Mouse (Mus musculus): ENCODE measurements at regions not wholly inside any gene's neighbourhood (a gene's known extent, or its start where the extent isn't known, plus 50 kb on each side); places are given as distances from the start of the nearest gene placed in this dataset.

GRCm38 (mm10) chr3:57910020-57910419 lies 62.1 kb upstream of the Pfn2 start:
- H3K27me3 ChIP-seq (ENCODE audit: control insufficient read depth, insufficient read depth, low read length), result no peaks in the 10 kb centered on the region
- no peaks in the 10 kb centered on the region for H3K36me3 ChIP-seq (ENCODE audit: control insufficient read depth, insufficient read depth, low read length)
- no peaks in the 10 kb centered on the region for H3K79me2 ChIP-seq (replicated peaks; ENCODE audit: control insufficient read depth, insufficient read depth, low read length)
- TF ChIP-seq POLR2A (IDR thresholded peaks at IDR 0.05; ENCODE audit: insufficient read depth, low read depth, low read length) (no peak), CTCF (IDR thresholded peaks at IDR 0.05) (no peak), EP300 (IDR thresholded peaks at IDR 0.05; ENCODE audit: insufficient read depth, low read depth, low read length) (no peak)
- intact Hi-C loops (cut with DNase I), result no loop called here
- no peak overlapping the region for H3K9ac ChIP-seq (ENCODE audit: low read depth, low read length)
- no peak overlapping the region for H3K27ac ChIP-seq
- no peaks in the 10 kb centered on the region for H3K4me1 ChIP-seq (ENCODE audit: control insufficient read depth, insufficient read depth, low read length)
- DNase-seq, result no peak
- no peak overlapping the region for H3K4me3 ChIP-seq

- TF ChIP-seq CTCF (IDR thresholded peaks at IDR 0.05) (no peak), POLR2A (IDR thresholded peaks at IDR 0.05; ENCODE audit: insufficient read depth, low read depth, low read length) (no peak), EP300 (IDR thresholded peaks at IDR 0.05; ENCODE audit: insufficient read depth, low read depth, low read length) (no peak)
- H3K79me2 ChIP-seq (replicated peaks; ENCODE audit: control insufficient read depth, insufficient read depth, low read length), result no peaks in the 10 kb centered on the region
- DNase-seq, result no peak
- no peak overlapping the region for H3K9ac ChIP-seq (ENCODE audit: low read depth, low read length)
- no peak overlapping the region for H3K4me3 ChIP-seq
- H3K27me3 ChIP-seq (ENCODE audit: control insufficient read depth, insufficient read depth, low read length), result no peaks in the 10 kb centered on the region
- no peak overlapping the region for H3K27ac ChIP-seq
- intact Hi-C loops (cut with DNase I), result no loop called here
- WGBS, result 22% methylated on average over 16 of the region's 16 CpGs
- H3K36me3 ChIP-seq (ENCODE audit: control insufficient read depth, insufficient read depth, low read length), result no peaks in the 10 kb centered on the region
- no peaks in the 10 kb centered on the region for H3K4me1 ChIP-seq (ENCODE audit: control insufficient read depth, insufficient read depth, low read length)
These were observed 64.1 kb upstream of the Pfn2 start for GRCm38 (mm10) chr3:57911831-57912596.

GRCm38 (mm10) chr3:57912650-57913343 lies 64.9 kb upstream of the Pfn2 start:
- Histone ChIP-seq H3K4me3 (no peak overlapping the region), H3K4me1 (ENCODE audit: control insufficient read depth, insufficient read depth, low read length) (no peaks in the 10 kb centered on the region), H3K27ac (no peak overlapping the region), H3K9ac (ENCODE audit: low read depth, low read length) (no peak overlapping the region), H3K27me3 (ENCODE audit: control insufficient read depth, insufficient read depth, low read length) (no peaks in the 10 kb centered on the region), H3K79me2 (replicated peaks; ENCODE audit: control insufficient read depth, insufficient read depth, low read length) (no peaks in the 10 kb centered on the region), H3K36me3 (ENCODE audit: control insufficient read depth, insufficient read depth, low read length) (no peaks in the 10 kb centered on the region)
- DNase-seq, result no peak
- intact Hi-C loops (cut with DNase I), result no loop called here
- no peak for TF ChIP-seq EP300 (IDR thresholded peaks at IDR 0.05; ENCODE audit: insufficient read depth, low read depth, low read length)
- TF ChIP-seq POLR2A (IDR thresholded peaks at IDR 0.05; ENCODE audit: insufficient read depth, low read depth, low read length), result no peak
- peak; percentile 19; the same call in 1 of the 2 replicates for TF ChIP-seq CTCF (IDR thresholded peaks at IDR 0.05)
- 60% methylated on average over 7 of the region's 7 CpGs for WGBS

GRCm38 (mm10) chr3:57914687-57915086 lies 66.8 kb upstream of the Pfn2 start:
- TF ChIP-seq CTCF (IDR thresholded peaks at IDR 0.05) (no peak), EP300 (IDR thresholded peaks at IDR 0.05; ENCODE audit: insufficient read depth, low read depth, low read length) (no peak), POLR2A (IDR thresholded peaks at IDR 0.05; ENCODE audit: insufficient read depth, low read depth, low read length) (no peak)
- Histone ChIP-seq H3K27me3 (ENCODE audit: control insufficient read depth, insufficient read depth, low read length) (no peaks in the 10 kb centered on the region), H3K4me3 (no peak overlapping the region), H3K79me2 (replicated peaks; ENCODE audit: control insufficient read depth, insufficient read depth, low read length) (no peaks in the 10 kb centered on the region), H3K9ac (ENCODE audit: low read depth, low read length) (no peak overlapping the region), H3K27ac (no peak overlapping the region), H3K4me1 (ENCODE audit: control insufficient read depth, insufficient read depth, low read length) (no peaks in the 10 kb centered on the region), H3K36me3 (ENCODE audit: control insufficient read depth, insufficient read depth, low read length) (no peaks in the 10 kb centered on the region)
- intact Hi-C loops (cut with DNase I), result no loop called here
- 91% methylated on average over 3 of the region's 3 CpGs for WGBS
- DNase-seq, result no peak

GRCm38 (mm10) chr3:57918913-57919312 lies 71.0 kb upstream of the Pfn2 start:
- WGBS, result 69% methylated on average over 2 of the region's 2 CpGs
- H3K79me2 ChIP-seq (replicated peaks; ENCODE audit: control insufficient read depth, insufficient read depth, low read length), result no peaks in the 10 kb centered on the region
- H3K4me3 ChIP-seq, result no peak overlapping the region
- intact Hi-C loops (cut with DNase I), result no loop called here
- H3K27ac ChIP-seq, result no peak overlapping the region
- no peak for DNase-seq
- TF ChIP-seq POLR2A (IDR thresholded peaks at IDR 0.05; ENCODE audit: insufficient read depth, low read depth, low read length) (no peak), CTCF (IDR thresholded peaks at IDR 0.05) (no peak), EP300 (IDR thresholded peaks at IDR 0.05; ENCODE audit: insufficient read depth, low read depth, low read length) (no peak)
- no peaks in the 10 kb centered on the region for H3K4me1 ChIP-seq (ENCODE audit: control insufficient read depth, insufficient read depth, low read length)
- H3K9ac ChIP-seq (ENCODE audit: low read depth, low read length), result no peak overlapping the region
- no peaks in the 10 kb centered on the region for H3K36me3 ChIP-seq (ENCODE audit: control insufficient read depth, insufficient read depth, low read length)
- no peaks in the 10 kb centered on the region for H3K27me3 ChIP-seq (ENCODE audit: control insufficient read depth, insufficient read depth, low read length)
